Mouse (Mus musculus) small intestine, adult 2 months (tissue): ENCODE data around the gene Dnajb14. TPM values are rescaled to one million over a fixed set of nuclear protein-coding genes. Genes with fewer than 3 reads are reported as not detected.
"Not testable (repeated sequence)": the region's sequence is repeated elsewhere in the genome, so short reads cannot be mapped to it uniquely, and the experiment has no call there.

Experiments used
- H3K27ac ChIP-seq: fragments of 200-500 bp; 2 replicates; pipeline ENCODE4 v1.5.1; 2012; ENCODE audit warnings: low read depth, low read length, control low read depth, inconsistent platforms; ENCODE audit not compliant: insufficient read depth
- H3K27me3 ChIP-seq: fragments of 200-500 bp; 2 replicates; pipeline ENCODE4 v1.6.1; 2012; ENCODE audit warnings: mild to moderate bottlenecking, moderate library complexity, low read length, inconsistent platforms; ENCODE audit not compliant: control insufficient read depth, insufficient read depth
- H3K36me3 ChIP-seq: fragments of 200-500 bp; 2 replicates; pipeline ENCODE4 v1.6.1; 2012; ENCODE audit warnings: mild to moderate bottlenecking, low read length, control low read depth, inconsistent platforms; ENCODE audit not compliant: control insufficient read depth, insufficient read depth
- H3K4me1 ChIP-seq: fragments of 200-500 bp; 2 replicates; pipeline ENCODE4 v1.6.1; 2012; ENCODE audit warnings: low read length, inconsistent platforms, mixed read lengths; ENCODE audit not compliant: control insufficient read depth, insufficient read depth, insufficient read length
- H3K4me3 ChIP-seq: fragments of 200-500 bp; 2 replicates; pipeline ENCODE4 v1.5.1; 2012; ENCODE audit warnings: low read depth, mild to moderate bottlenecking, control low read depth, inconsistent platforms, low read length, moderate library complexity
- CTCF ChIP-seq: fragments of 200-500 bp; IDR thresholded peaks from 2 replicates; pipeline ENCODE4 v1.5.1; 2012; ENCODE audit warnings: low read depth, mild to moderate bottlenecking, control low read depth, inconsistent platforms, low read length, moderate library complexity, mixed read lengths; ENCODE audit not compliant: insufficient replicate concordance, insufficient read length; ENCODE audit errors: extremely low read depth
- POLR2A ChIP-seq: fragments of 200-500 bp; IDR thresholded peaks from 2 replicates; pipeline ENCODE4 v1.6.1; 2012; ENCODE audit warnings: low read depth, mild to moderate bottlenecking, control low read depth, inconsistent platforms, low read length, moderate library complexity
- WGBS: fragments of 180-500 bp; shearing (Covaris S2); methylation state at CpG from one replicate; pipeline ENCODE4 v1.1.7; 2018; 5-methylcytosine and 5-hydroxymethylcytosine counted together
- polyA plus RNA-seq: library from polyadenylated mRNA; depleted of rRNA; stranded (reverse); fragments of >200 nt; gene quantifications from 2 replicates; pipeline ENCODE4 v1.2.3, GENCODE M21; 2012

Dnajb14 gene
- polyA plus RNA-seq, 1 experiment = 2.0 TPM

GRCm38 (mm10) chr3:137943737-137944154, 76.3 kb downstream of the Dnajb14 start:
- Histone ChIP-seq H3K4me3 (no peak overlapping the region), H3K27me3 (no peaks in the 10 kb centered on the region), H3K36me3 (peaks cover 28% of the 10 kb centered on the region), H3K4me1 (peaks cover 9% of the 10 kb centered on the region; the same call in 1 of the 2 replicates), H3K27ac (no peak overlapping the region)
- TF ChIP-seq POLR2A = no peak
- TF ChIP-seq CTCF = no peak
- WGBS = 30% methylated on average over 6 of the region's 6 CpGs

GRCm38 (mm10) chr3:137946827-137947226, 79.4 kb downstream of the Dnajb14 start:
- peaks cover 7% of the 10 kb centered on the region for H3K4me1 ChIP-seq
- no peaks in the 10 kb centered on the region for H3K27me3 ChIP-seq
- H3K4me3 ChIP-seq = no peak overlapping the region
- WGBS = 86% methylated on average over 3 of the region's 3 CpGs
- peaks cover 28% of the 10 kb centered on the region for H3K36me3 ChIP-seq
- no peak overlapping the region for H3K27ac ChIP-seq
- TF ChIP-seq CTCF (no peak), POLR2A (no peak)

DNA sequence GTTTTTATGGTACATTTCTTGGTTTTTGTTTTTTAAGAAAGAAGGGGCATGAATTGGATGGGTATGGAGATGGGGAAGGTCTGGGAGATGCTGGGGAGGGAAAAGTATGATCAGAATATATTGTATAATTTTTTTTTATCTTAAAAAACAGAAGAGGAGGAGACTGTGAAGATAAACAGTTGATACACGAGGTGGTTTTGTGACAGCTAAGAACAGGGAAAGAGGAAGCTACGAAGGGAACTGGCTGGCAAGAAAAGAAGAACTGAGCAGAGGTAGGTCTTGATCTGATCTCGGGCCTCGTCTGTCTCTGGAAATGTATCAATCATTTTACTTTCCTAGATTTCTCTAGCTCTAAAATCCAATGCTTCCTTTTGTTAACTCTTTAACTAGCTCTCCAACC, 80.0 kb downstream of the Dnajb14 start:
- WGBS = 78% methylated on average over 4 of the region's 4 CpGs
- Histone ChIP-seq H3K27me3 (no peaks in the 10 kb centered on the region), H3K4me1 (peaks cover 9% of the 10 kb centered on the region), H3K27ac (no peak overlapping the region), H3K4me3 (no peak overlapping the region), H3K36me3 (peaks cover 28% of the 10 kb centered on the region)
- TF ChIP-seq CTCF (no peak), POLR2A (no peak)

- 85% methylated on average over 10 of the region's 10 CpGs for WGBS
- Histone ChIP-seq H3K4me3 (no peak overlapping the region), H3K27ac (peak overlapping the region; percentile 45), H3K4me1 (peaks cover 15% of the 10 kb centered on the region), H3K27me3 (no peaks in the 10 kb centered on the region), H3K36me3 (peaks cover 28% of the 10 kb centered on the region)
- no peak for TF ChIP-seq CTCF
- no peak for TF ChIP-seq POLR2A
Measured at GRCm38 (mm10) chr3:137950191-137950885, 82.9 kb downstream of the Dnajb14 start.

DNA sequence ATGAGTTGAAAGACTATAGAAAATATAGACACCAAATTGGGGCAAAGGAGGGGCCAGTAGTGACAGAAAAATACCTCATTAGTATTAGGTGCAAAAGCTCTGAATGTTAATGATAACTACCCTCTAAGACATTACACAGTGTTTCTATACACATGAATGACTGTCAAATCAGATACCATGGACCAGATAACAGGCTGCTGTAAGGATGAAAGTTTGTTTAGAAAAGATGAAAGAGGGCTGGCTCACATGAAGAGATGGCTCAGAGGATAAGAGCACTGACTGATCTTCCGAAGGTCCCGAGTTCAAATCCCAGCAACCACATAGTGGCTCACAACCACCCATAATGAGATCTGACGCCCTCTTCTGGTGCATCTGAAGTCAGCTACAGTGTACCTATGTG, 83.8 kb downstream of the Dnajb14 start:
- H3K36me3 ChIP-seq = peaks cover 20% of the 10 kb centered on the region
- not testable (repeated sequence) for H3K27me3 ChIP-seq, H3K27ac ChIP-seq, H3K4me3 ChIP-seq
- 90% methylated on average over 3 of the region's 3 CpGs for WGBS
- H3K4me1 ChIP-seq = peaks cover 15% of the 10 kb centered on the region

DNA sequence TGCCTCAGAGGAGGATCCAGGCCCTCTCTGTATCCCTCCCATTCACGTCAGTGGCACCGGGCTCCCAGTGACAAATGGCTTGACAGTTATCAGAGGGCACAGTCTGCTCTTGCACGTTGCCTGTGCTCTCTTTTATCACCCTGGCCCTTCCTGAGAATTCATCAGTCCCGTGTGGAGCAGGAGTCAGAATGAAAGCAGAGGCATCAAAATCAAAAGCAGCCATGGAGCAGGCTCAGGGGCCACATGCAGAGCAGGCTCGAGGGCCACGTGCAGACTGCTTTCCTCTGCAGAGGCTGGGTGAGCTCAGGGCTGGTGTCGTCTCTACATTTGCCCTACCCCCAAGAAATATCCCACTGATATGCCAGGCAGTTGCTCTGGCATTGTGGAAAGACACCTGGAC, 84.3 kb downstream of the Dnajb14 start:
- Histone ChIP-seq H3K27ac (peak overlapping the region; percentile 44), H3K4me3 (no peak overlapping the region), H3K27me3 (no peaks in the 10 kb centered on the region), H3K4me1 (peaks cover 15% of the 10 kb centered on the region), H3K36me3 (peaks cover 17% of the 10 kb centered on the region)
- WGBS = 19% methylated on average over 7 of the region's 7 CpGs
- TF ChIP-seq CTCF (no peak), POLR2A (no peak)

GRCm38 (mm10) chr3:137952225-137952913, 84.9 kb downstream of the Dnajb14 start:
- WGBS = 25% methylated on average over 4 of the region's 4 CpGs
- Histone ChIP-seq H3K36me3 (peaks cover 15% of the 10 kb centered on the region), H3K27ac (peak overlapping the region; percentile 67), H3K27me3 (no peaks in the 10 kb centered on the region), H3K4me1 (peaks cover 15% of the 10 kb centered on the region), H3K4me3 (no peak overlapping the region)
- no peak for TF ChIP-seq CTCF
- TF ChIP-seq POLR2A = no peak
